Mouse (Mus musculus) yolk sac, embryonic 10.5 days (tissue): ENCODE results near the gene Simc1.
"Not testable (repeated sequence)": the region's sequence is repeated elsewhere in the genome, so short reads cannot be mapped to it uniquely, and the experiment has no call there.

Experiments
- DNase-seq: peaks from one replicate; pipeline ENCODE4 v3.0.0-alpha.2; 2017; ENCODE audit warnings: low spot score

Simc1 gene

GRCm38 (mm10) chr13:54503604-54504521, at the start of gene Simc1:
Simc1 (plus strand) TSS chr13:54503779.
- peak; percentile 85 for DNase-seq

- no peak for DNase-seq
Measured at GRCm38 (mm10) chr13:54457062-54457461, 46.5 kb upstream of the Simc1 start.

GRCm38 (mm10) chr13:54459282-54459681, 44.3 kb upstream of the Simc1 start:
- no peak for DNase-seq

- DNase-seq: peak; percentile 89
Measured at GRCm38 (mm10) chr13:54468098-54469011, 35.2 kb upstream of the Simc1 start, which contains the start of gene Thoc3. Thoc3 (minus strand) TSS chr13:54468849.

- peak; percentile 20 for DNase-seq
Measured at GRCm38 (mm10) chr13:54469012-54469354, 34.6 kb upstream of the Simc1 start.

GRCm38 (mm10) chr13:54471967-54472366, 31.6 kb upstream of the Simc1 start:
- DNase-seq: no peak

GRCm38 (mm10) chr13:54474996-54475395, 28.6 kb upstream of the Simc1 start:
- DNase-seq: no peak

GRCm38 (mm10) chr13:54475702-54476101, 27.9 kb upstream of the Simc1 start:
- no peak for DNase-seq

GRCm38 (mm10) chr13:54479286-54479685, 24.3 kb upstream of the Simc1 start:
- no peak for DNase-seq

GRCm38 (mm10) chr13:54481498-54481897, 22.1 kb upstream of the Simc1 start:
- DNase-seq: no peak

GRCm38 (mm10) chr13:54490411-54490810, 13.2 kb upstream of the Simc1 start:
- no peak for DNase-seq

- no peak for DNase-seq
Measured at GRCm38 (mm10) chr13:54491381-54491780, 12.2 kb upstream of the Simc1 start.

GRCm38 (mm10) chr13:54499551-54499950, 4.0 kb upstream of the Simc1 start:
- not testable (repeated sequence) for DNase-seq

GRCm38 (mm10) chr13:54501352-54501751, 2.2 kb upstream of the Simc1 start:
- DNase-seq: no peak

GRCm38 (mm10) chr13:54501957-54502690, 1.5 kb upstream of the Simc1 start:
- DNase-seq: no peak

GRCm38 (mm10) chr13:54503278-54503603, 338 bp upstream of the Simc1 start:
- no peak for DNase-seq

GRCm38 (mm10) chr13:54504611-54505260, 1.2 kb downstream of the Simc1 start:
- no peak for DNase-seq

- no peak for DNase-seq
Measured at GRCm38 (mm10) chr13:54505920-54506319, 2.3 kb downstream of the Simc1 start.

GRCm38 (mm10) chr13:54520221-54520620, 16.6 kb downstream of the Simc1 start:
- DNase-seq: no peak

- DNase-seq: no peak
Measured at GRCm38 (mm10) chr13:54521181-54521580, 17.6 kb downstream of the Simc1 start.

- no peak for DNase-seq
Measured at GRCm38 (mm10) chr13:54527140-54527539, 23.6 kb downstream of the Simc1 start.

GRCm38 (mm10) chr13:54532134-54532533, 28.6 kb downstream of the Simc1 start:
- no peak for DNase-seq
